Mouse (Mus musculus) retina, postnatal 7 days (tissue): ENCODE measurements at regions not wholly inside any gene's neighbourhood (a gene's known extent, or its start where the extent isn't known, plus 50 kb on each side); places are given as distances from the start of the nearest gene placed in this dataset.

ENCODE experiments used
- DNase-seq: peaks from one replicate; pipeline ENCODE4 v3.0.0-alpha.2; 2012; ENCODE audit warnings: low read depth, low spot score

DNA sequence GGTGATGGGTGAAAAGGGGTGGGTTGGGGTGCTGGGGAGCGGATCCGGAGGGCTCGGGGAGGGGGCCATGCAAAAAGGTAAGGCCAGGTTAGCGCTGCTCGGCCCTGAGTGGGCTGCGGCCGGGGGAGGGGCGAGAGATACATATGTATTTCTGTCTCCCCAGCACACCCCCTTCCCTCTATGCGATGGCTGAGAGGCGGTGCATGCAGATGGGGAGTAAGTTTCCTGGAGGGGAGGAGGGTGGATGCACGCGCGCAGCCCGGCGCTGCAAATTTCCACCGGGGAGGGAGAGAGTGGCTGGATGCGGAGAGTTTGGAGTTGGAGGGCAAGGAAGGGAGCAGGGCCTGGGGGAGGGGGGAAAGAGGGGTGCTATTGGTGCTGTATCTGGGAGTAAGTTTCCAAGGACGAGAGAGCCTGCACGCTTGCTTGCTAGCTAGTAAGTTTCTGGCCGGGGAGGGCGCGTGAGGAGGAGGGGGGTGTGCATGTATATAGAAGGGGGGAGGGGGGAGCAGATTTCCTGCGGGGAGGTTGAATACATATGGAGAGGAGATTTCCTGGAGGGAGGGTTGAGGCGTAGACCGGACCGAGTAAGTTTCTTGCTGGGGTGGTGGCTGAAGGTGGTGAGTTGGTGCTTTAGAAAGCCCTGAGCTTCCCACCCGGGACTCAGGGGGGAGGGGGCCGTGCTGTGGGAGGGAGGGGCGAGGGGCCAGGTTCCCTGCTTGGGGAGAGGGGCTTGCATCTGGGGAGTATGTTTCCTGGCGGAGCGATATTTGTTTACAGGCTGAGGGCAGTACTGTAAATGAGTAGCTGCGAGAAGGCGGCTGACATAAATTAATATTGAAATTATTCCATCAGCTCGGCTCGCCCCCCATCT lies 130.8 kb upstream of the Ubr2 start:
- no peak for DNase-seq

GRCm38 (mm10) chr17:47140241-47140968 lies 130.0 kb upstream of the Ubr2 start:
- peak; percentile 46 for DNase-seq

GRCm38 (mm10) chr17:47139730-47140231 lies 129.4 kb upstream of the Ubr2 start:
- peak; percentile 70 for DNase-seq

GRCm38 (mm10) chr17:47139171-47139617 lies 128.8 kb upstream of the Ubr2 start:
- DNase-seq: no peak

GRCm38 (mm10) chr17:47138174-47138573 lies 127.8 kb upstream of the Ubr2 start:
- no peak for DNase-seq

- no peak for DNase-seq
Observed at GRCm38 (mm10) chr17:47135391-47135790, 125.0 kb upstream of the Ubr2 start.

DNA sequence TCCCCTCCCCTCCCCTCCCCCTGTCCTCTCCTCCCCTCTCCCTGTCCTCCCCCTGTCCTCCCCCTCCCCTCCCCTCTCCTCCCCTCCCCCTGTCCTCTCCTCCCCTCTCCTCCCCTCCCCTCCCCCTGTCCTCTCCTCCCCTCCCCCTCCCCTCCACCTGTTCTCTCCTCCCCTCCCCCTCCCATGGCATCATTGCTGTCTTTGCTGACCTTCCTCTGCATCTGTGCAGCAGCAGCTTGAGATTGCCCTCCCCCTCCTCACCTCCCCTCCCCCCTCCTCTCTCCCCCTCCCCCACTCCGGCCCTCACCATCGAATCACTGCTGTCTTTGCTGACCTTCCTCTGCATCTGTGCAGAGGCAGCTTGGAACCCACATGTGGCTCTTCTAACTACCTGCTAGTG lies 123.4 kb upstream of the Ubr2 start:
- no peak for DNase-seq

- DNase-seq: no peak
Observed at GRCm38 (mm10) chr17:47127571-47127970, 117.2 kb upstream of the Ubr2 start.

DNA sequence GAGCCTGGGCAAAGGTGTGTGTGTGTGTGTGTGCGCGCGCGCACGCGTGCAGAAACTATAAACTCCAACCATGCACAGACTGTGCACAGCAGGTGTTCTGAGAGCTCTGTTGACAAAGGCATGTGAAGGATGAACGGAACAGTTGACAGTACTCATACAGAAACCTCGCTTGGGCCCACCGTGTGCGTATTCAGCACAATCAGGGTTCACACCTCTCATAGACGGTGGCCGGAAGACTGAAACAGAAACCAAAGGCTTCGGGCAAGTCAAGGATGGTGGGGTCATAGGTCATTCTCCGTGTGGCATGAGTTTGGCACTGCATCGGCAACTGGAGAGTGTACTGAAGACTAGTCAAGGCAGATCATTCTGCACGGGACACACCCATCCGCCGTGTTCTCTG lies 113.2 kb upstream of the Ubr2 start:
- no peak for DNase-seq

- DNase-seq: no peak
Observed at GRCm38 (mm10) chr17:47122221-47122620, 111.9 kb upstream of the Ubr2 start.

DNA sequence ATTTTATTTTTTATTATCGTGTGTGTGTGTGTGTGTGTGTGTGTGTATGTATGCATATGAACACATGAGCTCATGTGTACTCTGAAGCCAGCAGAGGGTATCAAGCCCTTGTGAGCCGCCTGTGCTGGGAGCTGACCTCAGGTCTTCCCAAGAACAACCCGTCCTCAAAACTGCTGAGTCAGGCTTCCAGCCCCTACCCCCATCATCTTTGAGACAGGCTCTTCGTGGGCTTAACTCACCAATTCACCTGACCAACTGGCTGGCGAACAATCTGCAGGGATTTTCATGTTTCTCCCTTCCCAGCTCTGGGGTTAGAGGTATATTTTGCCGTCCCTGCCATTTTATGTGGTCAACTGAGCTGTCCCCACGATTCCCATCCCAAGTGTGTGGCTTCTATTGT lies 107.7 kb upstream of the Ubr2 start:
- DNase-seq: no peak

DNA sequence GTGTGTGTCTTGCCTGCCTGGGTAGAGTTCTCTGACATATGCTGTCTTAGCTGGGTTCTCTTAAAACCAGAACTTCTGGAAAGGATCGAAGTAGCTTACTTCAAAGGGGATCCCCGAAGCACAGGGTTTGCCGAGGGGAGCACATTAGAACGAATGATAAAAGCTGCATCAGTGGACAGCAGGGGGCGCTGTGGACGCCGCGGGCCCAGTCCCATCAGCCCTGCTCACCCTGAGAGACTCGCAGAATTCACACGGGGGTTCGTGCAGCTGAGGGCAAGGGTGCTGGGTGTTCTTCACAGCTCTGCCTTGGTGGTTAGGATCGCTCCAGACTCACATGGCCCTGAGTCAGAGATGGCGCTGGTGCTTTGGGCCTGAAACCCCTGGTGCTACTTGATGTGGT lies 105.4 kb upstream of the Ubr2 start:
- DNase-seq: no peak

GRCm38 (mm10) chr17:47115141-47115540 lies 104.8 kb upstream of the Ubr2 start:
- no peak for DNase-seq

DNA sequence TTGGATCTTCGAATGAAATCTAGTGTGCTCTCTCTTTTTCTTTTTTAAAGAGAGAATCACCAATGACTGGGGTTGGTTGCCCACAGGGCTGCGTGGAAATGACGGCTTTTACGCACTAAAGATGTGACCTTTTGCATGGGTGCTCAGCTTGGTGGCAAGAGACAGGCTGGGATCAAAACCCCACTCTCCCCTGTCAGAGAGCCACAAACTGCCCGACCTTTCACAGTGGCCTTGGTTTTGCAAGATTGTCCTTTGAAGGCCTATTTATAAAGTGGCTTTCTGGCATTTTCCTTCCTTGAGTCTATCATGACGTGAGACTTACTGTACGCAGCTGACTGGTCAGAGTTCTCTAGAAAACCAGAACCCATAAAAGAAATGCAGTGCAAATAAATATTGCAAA lies 104.4 kb upstream of the Ubr2 start:
- DNase-seq: no peak

GRCm38 (mm10) chr17:47112556-47113225 lies 102.3 kb upstream of the Ubr2 start:
- no peak for DNase-seq

GRCm38 (mm10) chr17:47110836-47111235 lies 100.5 kb upstream of the Ubr2 start:
- no peak for DNase-seq

- no peak for DNase-seq
Observed at GRCm38 (mm10) chr17:47104328-47104727, 94.0 kb upstream of the Ubr2 start.

DNA sequence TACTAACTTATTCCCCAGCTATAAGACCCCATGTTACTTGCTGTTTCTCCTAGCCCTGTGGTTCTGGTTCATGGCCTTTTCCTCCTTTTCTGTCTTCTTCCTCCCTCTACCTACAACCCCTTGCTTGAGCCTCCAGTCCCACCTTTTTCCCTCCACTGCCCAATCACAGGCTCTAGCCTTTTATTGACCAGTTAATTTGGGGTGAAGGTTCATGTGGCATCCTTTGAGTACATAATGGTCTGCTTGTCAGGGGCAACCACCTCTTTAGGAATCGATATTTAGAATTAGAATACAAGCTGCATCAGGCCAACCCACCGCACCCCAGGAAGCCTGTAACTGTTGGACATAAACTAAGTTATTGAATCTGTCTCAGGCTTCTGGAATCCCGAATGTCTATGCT lies 84.8 kb upstream of the Ubr2 start:
- no peak for DNase-seq

DNA sequence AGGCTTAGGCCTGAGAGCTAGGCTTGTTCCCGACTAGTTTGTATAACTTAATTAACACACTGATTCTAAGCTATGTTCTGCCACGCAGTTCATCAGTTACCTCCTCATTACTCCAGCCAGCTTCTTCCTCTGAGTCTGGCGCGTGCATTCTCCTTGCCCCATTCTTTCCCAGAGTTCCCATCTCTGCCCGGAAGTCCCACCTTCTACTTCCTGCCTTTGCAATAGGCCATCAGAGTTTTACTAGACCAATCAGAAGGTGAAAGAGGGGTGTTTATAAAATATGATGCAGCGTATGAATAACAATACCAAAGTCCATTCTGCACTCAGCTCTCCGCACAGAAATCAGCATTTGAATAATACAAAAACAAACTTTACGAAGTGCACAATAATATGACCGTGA lies 81.7 kb upstream of the Ubr2 start:
- DNase-seq: no peak

GRCm38 (mm10) chr17:47089769-47090168 lies 79.4 kb upstream of the Ubr2 start:
- no peak for DNase-seq

- no peak for DNase-seq
Observed at GRCm38 (mm10) chr17:47069206-47069605, 58.9 kb upstream of the Ubr2 start.

GRCm38 (mm10) chr17:47065307-47065901 lies 55.0 kb upstream of the Ubr2 start:
- no peak for DNase-seq
